Mouse (Mus musculus): Measurements from ENCODE around the gene Fam229a.

Gene Fam229a

GRCm38 (mm10) chr4:129495672-129496562 is 4.9 kb downstream of the Fam229a start:
- in situ Hi-C loops (cut with MboI, MseI), result no loop called here

DNA sequence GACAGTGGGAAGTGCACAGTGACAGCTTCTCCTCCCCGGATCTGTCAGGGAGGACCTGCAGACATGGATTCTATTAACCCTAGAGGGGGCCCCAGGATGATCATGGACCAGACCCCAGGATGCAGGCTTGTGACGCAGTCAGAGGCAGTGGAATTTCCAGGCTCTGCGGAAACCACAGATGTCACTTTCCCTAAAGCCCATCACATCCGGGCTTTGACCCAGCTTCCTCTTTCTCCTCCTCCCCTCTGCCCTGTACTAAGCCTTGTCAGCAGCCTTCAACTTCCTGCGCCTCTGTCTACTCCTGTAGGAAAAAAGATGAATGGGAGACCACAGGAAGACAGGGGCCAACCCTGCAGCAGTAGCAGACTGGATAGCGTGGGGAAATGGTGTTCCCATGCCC is 5.6 kb downstream of the Fam229a start:
- in situ Hi-C loops (cut with MboI, MseI), result no loop called here

DNA sequence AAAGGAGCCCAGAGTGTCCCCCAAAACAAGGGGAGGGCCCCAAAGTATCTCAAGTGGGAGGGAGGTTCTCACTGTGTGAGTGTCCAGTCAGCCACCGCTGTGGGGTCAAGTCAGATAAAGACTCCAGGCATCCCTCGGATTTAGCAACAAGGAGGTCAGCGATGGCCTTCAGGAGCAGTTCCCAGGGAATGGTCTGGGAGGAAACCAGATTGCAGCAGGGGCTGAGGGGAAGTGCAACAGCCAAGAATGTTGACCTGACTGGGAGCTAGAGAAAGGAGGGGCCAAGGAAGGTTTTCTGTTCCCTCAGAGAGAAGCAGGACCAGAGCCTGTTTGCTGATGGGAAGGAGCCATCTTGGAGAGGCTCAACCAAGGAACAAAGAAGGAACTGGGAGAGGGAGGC is 8.0 kb downstream of the Fam229a start:
- in situ Hi-C loops (cut with MboI, MseI), result no loop called here

GRCm38 (mm10) chr4:129500017-129500416 is 9.0 kb downstream of the Fam229a start:
- in situ Hi-C loops (cut with MboI, MseI), result no loop called here

DNA sequence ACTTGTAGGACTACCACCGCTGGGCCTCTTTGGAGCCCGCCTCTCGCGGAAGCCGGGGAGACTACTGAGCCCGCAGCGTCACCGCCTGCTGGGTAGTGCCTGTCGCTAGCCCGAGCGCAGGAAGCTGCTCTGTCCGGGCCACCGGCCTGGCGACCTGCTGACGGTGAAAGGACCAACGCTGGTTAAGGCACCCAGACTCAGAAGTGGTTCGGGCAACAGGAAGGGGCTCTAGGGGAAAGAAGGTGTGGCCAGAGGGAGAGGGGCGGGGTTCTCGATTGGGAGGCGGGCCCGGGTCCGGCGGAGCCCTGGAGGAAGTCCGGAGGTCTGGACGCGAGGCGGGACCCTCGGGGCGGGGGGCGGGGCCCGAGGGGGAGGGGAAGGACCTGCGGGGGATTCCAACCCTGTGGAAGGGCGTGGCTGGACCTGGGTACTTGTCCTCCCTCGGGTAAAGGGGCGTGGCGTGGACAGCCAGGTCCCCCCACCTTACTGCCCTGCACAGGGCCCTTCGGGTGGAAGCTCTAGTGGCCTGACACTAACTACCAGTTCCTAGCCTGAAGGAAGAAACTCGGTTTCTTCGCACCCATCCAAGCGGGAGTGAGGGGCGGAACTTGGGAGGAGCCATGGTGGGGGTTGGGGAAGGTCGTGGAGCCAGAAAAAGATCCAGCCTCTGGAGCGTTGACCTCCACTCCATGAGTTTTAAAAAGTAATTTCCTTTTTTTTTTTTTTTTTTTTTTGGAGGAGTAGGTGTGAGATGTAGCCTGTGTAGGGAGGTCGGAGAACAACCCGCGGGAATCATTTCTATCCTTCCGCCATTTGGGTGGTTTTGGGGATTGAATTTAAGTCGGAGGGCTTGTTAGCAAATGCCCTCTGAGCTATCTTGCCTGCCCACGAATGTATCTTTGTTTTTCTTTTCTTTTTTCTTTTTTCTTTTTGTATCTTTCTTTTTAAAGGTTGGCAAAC is 9.9 kb downstream of the Fam229a start:
- in situ Hi-C loops (cut with MboI, MseI), result no loop called here

GRCm38 (mm10) chr4:129502327-129502888 is 11.4 kb downstream of the Fam229a start:
- in situ Hi-C loops (cut with MboI, MseI), result no loop called here

DNA sequence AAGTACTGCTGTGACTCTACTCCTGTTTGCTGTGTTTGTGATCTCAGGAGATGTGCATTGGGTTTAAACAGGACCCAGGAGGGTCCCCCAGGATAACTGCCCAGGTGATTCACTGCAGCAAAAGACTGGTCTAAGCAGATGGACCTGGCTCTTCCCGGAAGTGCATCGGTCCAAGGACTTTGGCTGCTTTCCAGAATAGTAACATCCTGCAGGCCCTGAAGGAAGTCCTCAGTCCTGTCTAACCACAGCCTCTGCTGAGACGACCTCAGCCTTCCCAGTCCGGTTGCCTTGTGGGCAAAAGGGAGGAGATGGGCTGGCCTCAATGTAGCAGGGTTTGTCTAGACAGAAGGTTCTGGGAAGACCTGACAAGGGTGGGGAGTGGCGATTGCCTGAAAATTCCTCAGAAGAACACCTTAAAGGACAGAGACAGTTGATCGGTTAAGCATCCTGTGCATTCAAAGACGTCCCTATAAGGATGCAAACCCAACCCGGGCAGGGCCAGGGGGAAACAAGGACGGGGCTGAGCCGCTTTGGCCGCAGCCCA is 12.0 kb downstream of the Fam229a start:
- in situ Hi-C loops (cut with MboI, MseI), result no loop called here

DNA sequence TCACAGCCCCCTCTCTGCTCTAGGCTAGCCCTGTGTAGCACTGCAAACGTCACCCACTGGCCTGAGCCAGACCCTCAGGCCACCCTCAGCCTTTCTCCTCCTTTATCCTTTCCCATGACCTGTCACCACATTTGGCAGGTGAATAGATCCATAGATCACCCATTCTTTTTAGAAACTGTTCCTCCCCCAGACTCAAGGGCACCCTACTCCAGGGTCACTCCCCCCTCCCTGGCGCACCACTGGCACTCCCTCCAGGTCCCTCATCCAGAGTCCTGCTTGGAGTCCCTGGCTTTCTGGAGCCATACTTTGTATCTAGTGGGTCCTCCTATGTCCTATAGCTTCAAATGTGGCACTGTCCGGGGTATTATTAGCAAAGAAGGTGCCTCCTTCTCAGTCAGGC is 14.5 kb downstream of the Fam229a start:
- in situ Hi-C loops (cut with MboI, MseI), result no loop called here

- in situ Hi-C loops (cut with MboI, MseI), result no loop called here
These were observed 16.6 kb downstream of the Fam229a start for GRCm38 (mm10) chr4:129507434-129508236.

DNA sequence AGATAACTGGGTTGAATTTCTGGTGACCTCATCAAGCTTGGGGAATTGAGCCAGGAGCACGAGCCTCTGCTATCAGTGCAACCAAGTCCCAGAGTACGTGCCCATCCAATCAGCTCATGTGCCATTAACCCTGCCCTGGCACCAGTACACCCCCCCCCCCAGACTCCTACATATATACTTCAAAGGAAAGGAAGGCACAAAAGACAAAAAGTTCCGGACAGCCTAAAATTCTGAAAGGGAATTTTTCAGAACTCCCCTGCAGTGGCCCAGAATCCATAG is 17.2 kb downstream of the Fam229a start:
- in situ Hi-C loops (cut with MboI, MseI), result no loop called here

GRCm38 (mm10) chr4:129508834-129509600 is 18.0 kb downstream of the Fam229a start:
- in situ Hi-C loops (cut with MboI, MseI), result no loop called here

DNA sequence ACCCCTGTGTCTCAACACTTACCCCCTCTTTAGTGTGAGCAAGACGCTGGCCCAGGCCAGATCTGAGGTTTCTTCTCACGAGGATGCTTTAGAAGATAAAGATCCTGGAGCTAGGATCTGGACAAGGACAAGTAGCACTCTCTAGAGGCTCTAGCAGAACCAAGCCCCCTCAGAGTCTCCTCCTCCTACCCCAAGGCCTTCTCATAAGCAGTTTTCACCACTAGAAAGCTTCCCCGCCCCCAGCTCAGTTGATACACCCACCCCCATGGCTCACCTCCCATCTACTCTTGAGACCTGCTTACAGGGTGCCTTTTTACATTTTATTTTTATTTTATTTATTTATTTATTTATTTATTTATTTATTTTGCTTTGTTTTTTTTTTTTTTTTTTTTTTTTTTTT is 18.7 kb downstream of the Fam229a start:
- in situ Hi-C loops (cut with MboI, MseI), result no loop called here

DNA sequence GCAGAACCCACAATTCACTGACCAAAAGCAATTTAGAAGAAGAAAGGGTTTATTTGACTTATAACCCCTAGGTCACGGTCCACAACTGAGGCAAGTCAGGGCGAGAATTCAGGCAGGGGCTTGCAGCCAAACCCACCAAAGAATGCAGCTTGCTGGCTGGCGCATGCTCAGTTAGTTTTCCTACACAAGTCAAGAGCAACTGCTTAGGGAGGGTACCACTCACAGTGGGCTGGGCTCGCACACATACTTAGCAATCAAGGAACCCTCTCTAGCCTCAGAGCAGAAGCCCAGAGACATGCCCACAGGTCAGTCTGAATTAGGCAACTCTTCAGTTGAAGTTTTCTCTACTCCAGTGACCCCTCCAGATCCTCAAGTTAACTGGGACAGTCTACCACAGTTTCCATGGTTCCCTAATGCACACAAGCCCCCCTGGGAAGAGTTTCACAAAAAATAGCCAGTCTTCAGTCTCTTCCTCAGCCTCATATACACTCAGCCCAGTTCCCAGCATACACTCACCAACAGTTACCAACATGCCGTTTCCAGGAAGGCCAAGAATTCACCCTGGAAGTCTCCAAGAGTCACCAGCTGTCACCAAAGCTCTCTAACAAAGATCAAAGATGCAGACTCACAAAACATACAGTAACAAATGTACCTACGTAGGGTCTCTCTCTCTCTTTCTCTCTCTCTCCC is 19.9 kb downstream of the Fam229a start:
- in situ Hi-C loops (cut with MboI, MseI), result no loop called here

DNA sequence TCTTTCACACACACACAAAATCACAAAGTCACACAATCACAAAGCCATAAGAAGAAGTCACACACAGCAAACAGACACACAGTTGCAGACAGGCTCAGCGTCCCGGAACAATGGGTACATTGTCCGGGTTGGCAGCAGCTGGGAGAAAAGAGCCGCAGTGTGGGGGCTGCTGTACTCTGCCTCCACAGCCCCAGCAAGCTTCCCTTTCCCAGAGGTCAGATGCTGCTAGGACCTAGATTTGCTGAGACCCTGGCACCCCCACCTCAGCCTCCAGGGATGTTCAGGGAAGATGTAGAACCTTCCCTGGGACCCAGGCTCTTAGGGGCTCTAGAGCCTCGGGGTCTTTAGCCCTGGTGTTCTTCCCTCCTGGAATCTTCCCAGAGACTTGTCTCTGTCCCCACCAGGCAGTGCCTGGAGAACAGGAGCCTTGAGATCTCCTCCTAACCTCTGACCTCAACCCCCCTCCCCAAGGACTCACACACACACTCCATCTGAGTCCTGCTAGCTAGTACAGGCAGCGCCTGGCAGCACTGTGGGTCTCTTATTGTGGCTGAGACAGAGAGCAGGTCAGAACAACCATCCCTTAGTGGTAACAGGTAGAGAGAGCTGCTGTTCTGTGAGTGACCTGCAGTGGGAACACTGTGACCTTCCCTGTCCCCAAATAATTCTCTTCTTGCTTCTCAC is 20.6 kb downstream of the Fam229a start:
- in situ Hi-C loops (cut with MboI, MseI), result no loop called here

DNA sequence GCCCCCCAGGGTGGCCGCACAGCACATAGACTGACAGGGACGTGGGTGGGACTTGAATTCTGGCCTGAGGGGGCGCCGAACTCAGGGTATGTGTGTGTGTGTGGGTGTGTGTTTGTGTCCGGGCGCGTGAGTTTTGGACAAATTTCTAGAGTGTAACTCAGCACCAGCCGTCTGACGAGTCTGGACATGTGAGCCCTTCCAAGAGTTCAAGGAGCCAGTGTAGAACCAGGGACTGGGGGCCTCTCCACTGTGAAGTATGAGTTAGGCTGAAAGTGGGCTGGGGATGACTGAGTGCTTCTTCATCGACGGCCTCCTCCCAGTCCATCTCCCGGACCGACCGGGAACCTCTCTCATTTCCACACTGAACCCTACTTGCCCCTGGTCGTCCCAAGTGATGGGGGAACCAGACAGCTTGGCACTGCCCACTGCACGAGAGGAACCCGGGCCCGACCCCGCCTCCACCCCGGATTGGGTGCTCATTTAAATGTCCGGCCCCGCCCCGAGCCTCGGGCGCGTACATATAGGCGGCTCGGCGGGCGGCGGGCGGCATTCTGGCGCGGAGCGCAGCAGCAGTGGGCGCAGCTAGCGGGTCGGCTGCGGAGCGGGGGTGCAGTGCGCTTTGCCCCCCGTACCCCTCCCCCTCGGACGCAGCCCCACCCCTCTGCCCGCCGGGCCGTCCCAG is 22.2 kb downstream of the Fam229a start, which contains the start of gene Marcksl1:
Gene Marcksl1, plus strand, starts transcription at position 496 of the 682 bp plus-strand sequence.
- in situ Hi-C loops (cut with MboI, MseI), result no loop called here

DNA sequence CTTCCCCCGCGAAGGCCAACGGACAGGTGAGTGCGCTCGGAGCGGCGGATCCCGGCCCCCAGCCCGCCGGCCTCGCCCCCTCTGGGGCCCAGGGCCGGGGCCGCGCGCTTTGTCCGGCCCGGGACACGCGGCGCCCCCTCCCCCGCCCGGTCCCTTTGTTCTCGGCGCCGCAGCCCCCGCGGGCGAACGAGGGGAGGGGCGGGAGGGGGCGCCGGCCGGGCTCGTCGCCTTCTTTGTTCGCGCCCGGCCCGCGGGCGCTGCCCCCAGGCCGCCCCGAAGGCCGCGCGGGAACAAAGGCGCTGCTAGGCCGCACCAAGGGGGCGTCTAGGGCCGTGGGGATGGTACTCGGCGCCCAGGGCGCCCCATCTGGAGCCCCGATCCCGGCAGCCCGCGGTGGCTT is 22.9 kb downstream of the Fam229a start:
- in situ Hi-C loops (cut with MboI, MseI), result no loop called here

DNA sequence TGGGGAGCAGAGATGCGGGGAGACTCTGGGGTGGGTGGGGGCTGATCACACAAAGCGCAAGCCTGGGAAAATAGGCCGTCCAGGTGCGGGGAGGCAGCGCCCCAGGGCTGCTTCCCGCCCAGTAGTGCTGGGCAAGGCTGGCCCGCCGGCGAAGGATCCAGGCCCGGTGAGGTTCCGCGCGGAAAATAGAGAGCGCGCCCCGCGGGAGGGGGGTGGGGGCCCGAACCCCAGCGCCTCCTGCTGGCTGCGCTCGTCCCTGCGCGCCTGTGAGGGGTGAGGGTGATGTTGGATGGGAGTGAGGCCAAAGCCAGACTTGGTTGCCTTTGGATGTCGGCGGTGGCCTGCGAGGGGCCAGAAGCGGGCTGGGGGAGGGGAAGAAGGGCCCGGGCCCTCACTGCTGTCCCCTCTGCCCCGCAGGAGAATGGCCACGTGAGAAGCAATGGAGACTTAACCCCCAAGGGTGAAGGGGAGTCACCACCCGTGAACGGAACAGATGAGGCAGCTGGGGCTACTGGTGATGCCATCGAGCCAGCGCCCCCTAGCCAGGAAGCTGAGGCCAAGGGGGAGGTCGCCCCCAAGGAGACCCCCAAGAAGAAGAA is 23.4 kb downstream of the Fam229a start:
- in situ Hi-C loops (cut with MboI, MseI), result no loop called here

- in situ Hi-C loops (cut with MboI, MseI), result no loop called here
These were observed 25.9 kb downstream of the Fam229a start for GRCm38 (mm10) chr4:129516925-129517324.
